In genomic region chr2:26424541-26424940, GRCm38 (mm10) we compare ENCODE assay signal across 30 mouse cellular contexts.
"Had no signal": no experiment of that assay in that cellular context is flagged by ENCODE, and none has a peak within 500 bp of the region (broad histone marks: within the 10 kb centered on the region; RNA-seq: fewer than 3 reads in every experiment).

No protein-coding gene starts in this region.

- H3K27me3 ChIP-seq: heart, embryonic 12.5 days; heart, embryonic 13.5 days; heart, embryonic 15.5 days; hindbrain, embryonic 12.5 days; hindbrain, embryonic 13.5 days; hindbrain, embryonic 15.5 days; intestine, embryonic 15.5 days; kidney, embryonic 15.5 days had no signal

- H3K27ac ChIP-seq: heart, embryonic 13.5 days; heart, embryonic 15.5 days; hindbrain, embryonic 10.5 days; hindbrain, embryonic 12.5 days; hindbrain, embryonic 13.5 days; hindbrain, embryonic 14.5 days; hindbrain, embryonic 15.5 days; hindbrain, postnatal 0 days; intestine, embryonic 15.5 days; kidney, embryonic 15.5 days; kidney, postnatal 0 days; layer of hippocampus, adult 2 months; left cerebral cortex, adult 2 months had no signal

- DNase-seq: heart, postnatal 10 days; heart, postnatal 14 days; heart, postnatal 36 days; heart, postnatal 4 days; kidney, adult 11 months; kidney, adult 18-20 months; kidney, adult 2 months; kidney, adult 8-10 months; kidney, adult 9 months; kidney, postnatal 10 days; kidney, postnatal 14 days; kidney, postnatal 25 days; kidney, postnatal 36 days; kidney, postnatal 4 days; layer of hippocampus, adult 9-11 months; layer of hippocampus, postnatal 36 days had no signal

- H3K9me3 ChIP-seq: heart, embryonic 12.5 days; heart, embryonic 13.5 days; heart, embryonic 15.5 days; hindbrain, embryonic 10.5 days; hindbrain, embryonic 12.5 days; hindbrain, embryonic 13.5 days; hindbrain, embryonic 15.5 days; intestine, embryonic 15.5 days; kidney, embryonic 15.5 days had no signal

- H3K4me3 ChIP-seq: heart, embryonic 12.5 days; heart, embryonic 13.5 days; heart, embryonic 15.5 days; hindbrain, embryonic 10.5 days; hindbrain, embryonic 12.5 days; hindbrain, embryonic 13.5 days; hindbrain, embryonic 15.5 days; intestine, embryonic 15.5 days; kidney, embryonic 15.5 days; layer of hippocampus, adult 2 months; left cerebral cortex, adult 2 months had no signal

- H3K4me1 ChIP-seq: heart, embryonic 15.5 days; hindbrain, embryonic 10.5 days; hindbrain, embryonic 12.5 days; hindbrain, embryonic 13.5 days; hindbrain, embryonic 15.5 days; intestine, embryonic 15.5 days; kidney, embryonic 15.5 days had no signal
